10 mouse cellular contexts compared by ENCODE assay signal in genomic region chr8:117314308-117314953, GRCm38 (mm10). TPM values are rescaled to one million over a fixed set of nuclear protein-coding genes. Genes with fewer than 3 reads are reported as not detected.
DNase-seq lines count a peak whose midpoint lies in the region; ATAC-seq and TF ChIP-seq lines count a peak whose summit lies in the region.
"Had no signal": no experiment of that assay in that cellular context is flagged by ENCODE, and none has a peak within 500 bp of the region (broad histone marks: within the 10 kb centered on the region; RNA-seq: fewer than 3 reads in every experiment).

No protein-coding gene starts in this region.

- H3K4me1 ChIP-seq in embryonic facial prominence, embryonic 10.5 days: peaks cover 64% of the 10 kb centered on the region
- peaks cover 41% of the 10 kb centered on the region for H3K4me1 ChIP-seq in intestine, embryonic 16.5 days (ENCODE audit: control insufficient read depth, insufficient read depth, low read length)
- H3K4me1 ChIP-seq in midbrain, embryonic 12.5 days: peaks cover 38% of the 10 kb centered on the region
- H3K4me1 ChIP-seq in lung, adult 2 months (ENCODE audit: control insufficient read depth, insufficient read depth, low read length): peaks cover 13% of the 10 kb centered on the region; the same call in 1 of the 2 replicates

- H3K27ac ChIP-seq in embryonic facial prominence, embryonic 10.5 days (replicated peaks): peak overlapping the region; percentile 60
- H3K27ac ChIP-seq in intestine, embryonic 16.5 days (ENCODE audit: low read length): peak overlapping the region; percentile 49
- peak overlapping the region; percentile 46 for H3K27ac ChIP-seq in midbrain, embryonic 12.5 days (replicated peaks)

- peak; percentile 57 for ATAC-seq in intestine, embryonic 16.5 days
- ATAC-seq in midbrain, embryonic 12.5 days (ENCODE audit: low FRiP score, low read depth): no peak

- peak; percentile 56 for DNase-seq in ES-CJ7 (ENCODE audit: low read depth, low spot score)
- peak; percentile 77 for DNase-seq in embryonic facial prominence, embryonic 10.5 days (ENCODE audit: low spot score)
- no peak for DNase-seq in adrenal gland, adult 8-10 months
- no peak for DNase-seq in heart, postnatal 10 days
- no peak for DNase-seq in cerebellum, postnatal 4 days (ENCODE audit: low spot score in 2 of 2)
- no peak for DNase-seq in lung, adult 2 months
- DNase-seq: right cerebral cortex, adult 18-20 months had no signal

- H3K27me3 ChIP-seq in embryonic facial prominence, embryonic 10.5 days (replicated peaks; ENCODE audit: low read depth, poor library complexity, severe bottlenecking): no peaks in the 10 kb centered on the region
- no peaks in the 10 kb centered on the region for H3K27me3 ChIP-seq in intestine, embryonic 16.5 days (replicated peaks; ENCODE audit: control insufficient read depth, insufficient read depth, low read length)
- no peaks in the 10 kb centered on the region for H3K27me3 ChIP-seq in midbrain, embryonic 12.5 days
- H3K27me3 ChIP-seq: heart, embryonic 12.5 days had no signal

- no peak overlapping the region; the same call in 1 of the 2 replicates for H3K4me2 ChIP-seq in intestine, embryonic 16.5 days (ENCODE audit: low read depth, low read length)
- no peak overlapping the region for H3K4me2 ChIP-seq in midbrain, embryonic 12.5 days (replicated peaks)
- H3K4me2 ChIP-seq: heart, embryonic 12.5 days had no signal

- H3K9me3 ChIP-seq in embryonic facial prominence, embryonic 10.5 days: no peaks in the 10 kb centered on the region
- H3K9me3 ChIP-seq in intestine, embryonic 16.5 days (ENCODE audit: control insufficient read depth, low read length): no peaks in the 10 kb centered on the region
- no peaks in the 10 kb centered on the region for H3K9me3 ChIP-seq in midbrain, embryonic 12.5 days
- H3K9me3 ChIP-seq: heart, embryonic 12.5 days had no signal

- WGBS in embryonic facial prominence, embryonic 10.5 days: 15% methylated on average over 8 of the region's 8 CpGs
- 18% methylated on average over 8 of the region's 8 CpGs for whole genome bisulfite sequencing in intestine, embryonic 16.5 days
- WGBS in midbrain, embryonic 12.5 days: 22% methylated on average over 8 of the region's 8 CpGs
- 53% methylated on average over 8 of the region's 8 CpGs for WGBS in lung, adult 2 months

- intact Hi-C loops in heart, postnatal 10 days (cut with DNase I): no loop called here

- H3K9ac ChIP-seq in intestine, embryonic 16.5 days (ENCODE audit: low read depth, low read length): no peak overlapping the region; the same call in 1 of the 2 replicates
- no peak overlapping the region for H3K9ac ChIP-seq in midbrain, embryonic 12.5 days (replicated peaks)
- H3K9ac ChIP-seq: heart, embryonic 12.5 days had no signal

- TF ChIP-seq POLR2A in lung, adult 2 months (IDR thresholded peaks at IDR 0.05; ENCODE audit: borderline replicate concordance, extremely low read depth, low read depth, low read length): no peak

- H3K4me3 ChIP-seq in embryonic facial prominence, embryonic 10.5 days: 0 out of 2 replicates have a peak overlapping the region, but pooled peaks have one; percentile 2
- no peak overlapping the region for H3K4me3 ChIP-seq in intestine, embryonic 16.5 days (ENCODE audit: low read length)
- no peak overlapping the region for H3K4me3 ChIP-seq in midbrain, embryonic 12.5 days
- no peak overlapping the region for H3K4me3 ChIP-seq in lung, adult 2 months (replicated peaks; ENCODE audit: extremely low read depth, low read depth, low read length)
- H3K4me3 ChIP-seq: heart, embryonic 12.5 days had no signal

- no peak for TF ChIP-seq CTCF in lung, adult 2 months (IDR thresholded peaks at IDR 0.05; ENCODE audit: insufficient read depth, low read length)

- H3K36me3 ChIP-seq in embryonic facial prominence, embryonic 10.5 days (replicated peaks): peaks cover 15% of the 10 kb centered on the region
- H3K36me3 ChIP-seq in intestine, embryonic 16.5 days (ENCODE audit: control insufficient read depth, insufficient read depth, low read length): no peaks in the 10 kb centered on the region
- H3K36me3 ChIP-seq in midbrain, embryonic 12.5 days: peaks cover 8% of the 10 kb centered on the region; the same call in 1 of the 2 replicates

RNA-seq across cellular contexts. Expression of gene Cmip, which starts 57.6 kb away (rescaled TPM):
- polyA plus RNA-seq in embryonic facial prominence, embryonic 10.5 days (2016; fragmentation: Nextera tagmentation; extraction: Ambion mirVana): 9.2 and 9.8 TPM in 2 replicates
- polyA plus RNA-seq in intestine, embryonic 16.5 days (2015; fragmentation: Nextera tagmentation; extraction: Ambion mirVana): 16.7 and 16.8 TPM in 2 replicates
- polyA plus RNA-seq in midbrain, embryonic 12.5 days (2016; fragmentation: Nextera tagmentation; extraction: Ambion mirVana): 30.0 and 33.0 TPM in 2 replicates
- 100 to 1,000 TPM; 134 to 141 (median 137) TPM for total RNA-seq in adrenal gland, adult 8-10 months (2022)
- total RNA-seq in heart, postnatal 10 days (2021): 10 to 100 TPM; 32.8 to 38.5 TPM
- polyA plus RNA-seq in lung, adult 2 months (2012; rRNA removed): 53.1 and 62.3 TPM in 2 replicates

Comparison
In these comparisons a context has a peak if more than half of its experiments do, and no peak if none do; other contexts are left out.
1. DNase-seq: peak in ES-CJ7 (single experiment) and embryonic facial prominence, embryonic 10.5 days (single experiment); none in adrenal gland, adult 8-10 months (single experiment), heart, postnatal 10 days (0 of 2), cerebellum, postnatal 4 days (0 of 2) and lung, adult 2 months (single experiment).
2. Peak in every context shown above with its lines, with median percentiles within 50 percentile points of each other: H3K27ac ChIP-seq.